Mouse (Mus musculus): ENCODE results near the gene Spint2. TPM values are rescaled to one million over a fixed set of nuclear protein-coding genes. Genes with fewer than 3 reads are reported as not detected.

The Spint2 gene
- total and polyA plus RNA-seq, 3 experiments, result 4.1 to 29.1 TPM; not detected in 1

GRCm38 (mm10) chr7:29232247-29233013 lies 49.3 kb downstream of the Spint2 start, which contains the start of gene Kcnk6:
TSS of gene Kcnk6 (minus strand) at chr7:29232515.
- peaks cover 14 to 30% of the 10 kb centered on the region in 2 experiments for H3K4me1 ChIP-seq (ENCODE audit: control insufficient read depth in 1 of 2, insufficient read depth in 2 of 2)
- peak within 1 kb of the TSS; percentile 17 for H3K4me2 ChIP-seq (ENCODE audit: insufficient read depth, low read depth, poor library complexity, severe bottlenecking)
- H3K36me3 ChIP-seq (replicated peaks in 1 of 2; ENCODE audit: control insufficient read depth in 1 of 2, insufficient read depth in 1 of 2, low read length in 1 of 2), result no peaks in the 10 kb centered on the region
- no peak within 1 kb of the TSS for H3K27ac ChIP-seq (ENCODE audit: insufficient read depth, low read depth)
- H3K9me3 ChIP-seq (replicated peaks; ENCODE audit: low read length), result no peaks in the 10 kb centered on the region
- peak; percentile 73 for TF ChIP-seq ZNF384 (IDR thresholded peaks at IDR 0.05; ENCODE audit: low read depth, low read length)
- no peak for TF ChIP-seq POLR2AphosphoS2 (IDR thresholded peaks at IDR 0.05; ENCODE audit: low read depth, low read length)
- peak within 1 kb of the TSS; percentile 11; the same call in 1 of the 2 replicates for H3K9ac ChIP-seq (ENCODE audit: insufficient read depth, low read depth)
- H3K4me3 ChIP-seq (replicated peaks in 1 of 3; ENCODE audit: low read depth in 2 of 3, low read length in 2 of 3, poor library complexity in 1 of 3), result peak within 1 kb of the TSS; percentile 46 to 55 (median 54)
- H3K27me3 ChIP-seq (replicated peaks), result no peaks in the 10 kb centered on the region
- in situ Hi-C loops (cut with MboI; ENCODE audit: low pct_ligation_motif_present, low pct_unique_long_range_greater_than_20kb, low sequenced_read_pairs) (no loop called here), dilution Hi-C loops (cut with MboI; ENCODE audit: extremely low pct_ligation_motif_present, extremely low pct_unique_long_range_greater_than_20kb, low sequenced_read_pairs) (no loop called here)
- no peaks in the 10 kb centered on the region for H3K79me2 ChIP-seq (replicated peaks; ENCODE audit: control insufficient read depth, extremely low read depth, insufficient read depth, poor library complexity, severe bottlenecking)
- no peak for DNase-seq (ENCODE audit: extremely low read depth)

GRCm38 (mm10) chr7:29231517-29231916 lies 50.2 kb downstream of the Spint2 start:
- Histone ChIP-seq H3K9me3 (replicated peaks; ENCODE audit: low read length) (no peaks in the 10 kb centered on the region), H3K36me3 (replicated peaks in 1 of 2; ENCODE audit: control insufficient read depth in 1 of 2, insufficient read depth in 1 of 2, low read length in 1 of 2) (no peaks in the 10 kb centered on the region), H3K27ac (ENCODE audit: insufficient read depth, low read depth) (no peak overlapping the region), H3K9ac (ENCODE audit: insufficient read depth, low read depth) (no peak overlapping the region), H3K4me3 (replicated peaks in 1 of 3; ENCODE audit: low read depth in 2 of 3, low read length in 2 of 3, poor library complexity in 1 of 3) (no peak overlapping the region), H3K4me1 (ENCODE audit: control insufficient read depth in 1 of 2, insufficient read depth in 2 of 2) (peaks cover 14 to 27% of the 10 kb centered on the region in 2 experiments), H3K79me2 (replicated peaks; ENCODE audit: control insufficient read depth, extremely low read depth, insufficient read depth, poor library complexity, severe bottlenecking) (no peaks in the 10 kb centered on the region), H3K4me2 (ENCODE audit: insufficient read depth, low read depth, poor library complexity, severe bottlenecking) (peak overlapping the region; percentile 17; the same call in 1 of the 2 replicates), H3K27me3 (replicated peaks) (no peaks in the 10 kb centered on the region)
- dilution Hi-C loops (cut with MboI; ENCODE audit: extremely low pct_ligation_motif_present, extremely low pct_unique_long_range_greater_than_20kb, low sequenced_read_pairs) (no loop called here), in situ Hi-C loops (cut with MboI; ENCODE audit: low pct_ligation_motif_present, low pct_unique_long_range_greater_than_20kb, low sequenced_read_pairs) (no loop called here)
- TF ChIP-seq UBTF (IDR thresholded peaks at IDR 0.05; ENCODE audit: low read depth, low read length) (no peak), HCFC1 (IDR thresholded peaks at IDR 0.05; ENCODE audit: low read depth, low read length) (no peak), SMC3 (IDR thresholded peaks at IDR 0.05; ENCODE audit: low read depth, low read length) (no peak), GABPA (IDR thresholded peaks at IDR 0.05; ENCODE audit: insufficient replicate concordance, low read depth, low read length) (no peak), BHLHE40 (IDR thresholded peaks at IDR 0.05; ENCODE audit: low read depth, low read length) (no peak), ZKSCAN1 (IDR thresholded peaks at IDR 0.05; ENCODE audit: borderline replicate concordance, low read depth, low read length) (no peak), KAT2A (IDR thresholded peaks at IDR 0.05; ENCODE audit: insufficient replicate concordance, low read length) (no peak), E2F4 (IDR thresholded peaks at IDR 0.05; ENCODE audit: insufficient replicate concordance, low read depth, low read length) (no peak), PAX5 (IDR thresholded peaks at IDR 0.05; ENCODE audit: low read length) (no peak), POLR2A (IDR thresholded peaks at IDR 0.05; ENCODE audit: low read depth, low read length) (no peak), NRF1 (IDR thresholded peaks at IDR 0.05; ENCODE audit: low read depth, low read length) (no peak), ZC3H11A (IDR thresholded peaks at IDR 0.05; ENCODE audit: low read depth, low read length) (no peak), MAFK (IDR thresholded peaks at IDR 0.05; ENCODE audit: insufficient replicate concordance, low read length) (no peak), ELF1 (IDR thresholded peaks at IDR 0.05; ENCODE audit: low read depth, low read length) (no peak), JUND (conservative IDR thresholded peaks at IDR 0.05; ENCODE audit: low read depth, low read length) (no peak), ZMIZ1 (IDR thresholded peaks at IDR 0.05; ENCODE audit: low read depth, low read length) (no peak), RCOR1 (conservative IDR thresholded peaks at IDR 0.05; ENCODE audit: low read depth, low read length) (no peak), RAD21 (IDR thresholded peaks at IDR 0.05; ENCODE audit: low read depth, low read length) (no peak)
- no peak for DNase-seq (ENCODE audit: extremely low read depth)
